Mouse (Mus musculus) cerebellum, adult 2 months (tissue): Measurements from ENCODE around the gene Slc22a5.

Experiments used
- CTCF ChIP-seq: fragments of 200-500 bp; IDR thresholded peaks from 2 replicates; pipeline ENCODE4 v1.5.1; 2011; ENCODE audit warnings: low read depth, mild to moderate bottlenecking, control low read depth, low read length, moderate library complexity, borderline replicate concordance; ENCODE audit not compliant: insufficient read depth
- POLR2A ChIP-seq: fragments of 200-500 bp; IDR thresholded peaks from 2 replicates; pipeline ENCODE4 v1.6.1; 2011; ENCODE audit warnings: low read length, control low read depth, borderline replicate concordance; ENCODE audit not compliant: insufficient read depth

DNA sequence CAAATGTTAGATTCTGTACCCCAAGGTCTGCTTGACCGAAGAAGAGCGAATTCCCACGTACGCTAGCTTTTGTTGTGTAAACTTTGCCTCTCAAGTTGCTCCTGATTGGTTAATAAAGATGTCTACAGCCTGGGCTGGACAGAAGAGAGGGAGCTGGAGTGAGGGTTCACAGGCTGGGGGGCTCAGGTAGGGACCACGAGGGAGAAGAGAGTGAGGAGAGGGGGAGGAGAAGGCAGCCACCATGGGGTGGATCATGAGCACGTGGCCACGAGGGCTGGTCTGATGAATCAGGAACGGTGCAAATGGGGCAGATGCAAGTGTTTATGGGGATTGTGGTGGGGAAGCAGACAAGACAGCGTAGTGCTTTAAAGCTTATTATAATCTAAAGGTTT, 13.1 kb upstream of the Slc22a5 start:
- no peak for TF ChIP-seq CTCF
- no peak for TF ChIP-seq POLR2A
